Mouse (Mus musculus) ES-E14 (cell line): ENCODE measurements at regions not wholly inside any gene's neighbourhood (a gene's known extent, or its start where the extent isn't known, plus 50 kb on each side); places are given as distances from the start of the nearest gene placed in this dataset.
A peak's percentile ranks its signal among the peaks of the same experiment; 100 is the strongest.

Source experiments
- DNase-seq: peaks from one replicate; pipeline ENCODE4 v3.0.0-alpha.2; 2013; ENCODE audit warnings: low read depth, low spot score
- H3K27ac ChIP-seq: 2 replicates; pipeline ENCODE4 v1.5.1; 2012; ENCODE audit warnings: low read depth, mild to moderate bottlenecking, low read length, moderate library complexity, mixed read lengths; ENCODE audit not compliant: poor library complexity, insufficient read depth, severe bottlenecking
- H3K36me3 ChIP-seq: 2 replicates; pipeline ENCODE4 v1.6.1; 2012; ENCODE audit warnings: mild to moderate bottlenecking, low read length, moderate library complexity, mixed read lengths; ENCODE audit not compliant: control insufficient read depth, poor library complexity, insufficient read depth, severe bottlenecking
- H3K4me1 ChIP-seq, 2 experiments: fragments of 150-350 bp in 1 of 2; sonication (generic) in 1 of 2; 2 replicates each; pipeline ENCODE4 v1.6.1; 2012; ENCODE audit warnings: low read length in 2 of 2, mild to moderate bottlenecking in 1 of 2, mixed read lengths in 1 of 2; ENCODE audit not compliant: control insufficient read depth in 2 of 2, insufficient read depth in 2 of 2, poor library complexity in 1 of 2
- H3K4me3 ChIP-seq, 2 experiments: fragments of 150-350 bp in 1 of 2; sonication (generic) in 1 of 2; 2 replicates each; pipeline ENCODE4 v1.5.1; 2012; ENCODE audit warnings: low read length in 2 of 2, low read depth in 1 of 2, mild to moderate bottlenecking in 1 of 2, mixed read lengths in 1 of 2; ENCODE audit not compliant: insufficient read depth in 1 of 2, poor library complexity in 1 of 2, severe bottlenecking in 1 of 2
- H3K9ac ChIP-seq: 2 replicates; pipeline ENCODE4 v1.6.1; 2012; ENCODE audit warnings: low read depth, mild to moderate bottlenecking, low read length, mixed read lengths; ENCODE audit not compliant: poor library complexity, insufficient read depth, severe bottlenecking
- H3K9me3 ChIP-seq: fragments of 150-350 bp; sonication (generic); 2 replicates; pipeline ENCODE4 v1.6.1; 2012; ENCODE audit warnings: low read depth, mild to moderate bottlenecking, low read length; ENCODE audit not compliant: control insufficient read depth, insufficient read depth
- CHD2 ChIP-seq: IDR thresholded peaks from 2 replicates; pipeline ENCODE4 v1.6.1; 2014; ENCODE audit warnings: mild to moderate bottlenecking, low read depth, low read length, inconsistent platforms
- HCFC1 ChIP-seq: IDR thresholded peaks from 2 replicates; pipeline ENCODE4 v1.6.1; 2012; ENCODE audit warnings: low read length, inconsistent platforms, borderline replicate concordance; ENCODE audit not compliant: insufficient read depth
- MAFK ChIP-seq: IDR thresholded peaks from 2 replicates; pipeline ENCODE4 v1.6.1; 2014; ENCODE audit warnings: mild to moderate bottlenecking, low read depth, low read length, inconsistent platforms; ENCODE audit not compliant: insufficient read depth
- ZC3H11A ChIP-seq: IDR thresholded peaks from 2 replicates; pipeline ENCODE4 v1.6.1; 2012; ENCODE audit warnings: low read depth, mild to moderate bottlenecking, inconsistent platforms, low read length, borderline replicate concordance
- ZNF384 ChIP-seq: IDR thresholded peaks from 2 replicates; pipeline ENCODE4 v1.6.1; 2012; ENCODE audit warnings: low read depth, low read length, inconsistent platforms
- in situ Hi-C, 2 experiments: fragments of 600-800 bp; cut with MboI; formaldehyde crosslinking; loops; one replicate each; pipeline ENCODE4 v1.15.1; 2025; ENCODE audit warnings: low sequenced_read_pairs in 2 of 2, inconsistent platforms in 1 of 2; ENCODE audit not compliant: unreplicated experiment in 2 of 2

DNA sequence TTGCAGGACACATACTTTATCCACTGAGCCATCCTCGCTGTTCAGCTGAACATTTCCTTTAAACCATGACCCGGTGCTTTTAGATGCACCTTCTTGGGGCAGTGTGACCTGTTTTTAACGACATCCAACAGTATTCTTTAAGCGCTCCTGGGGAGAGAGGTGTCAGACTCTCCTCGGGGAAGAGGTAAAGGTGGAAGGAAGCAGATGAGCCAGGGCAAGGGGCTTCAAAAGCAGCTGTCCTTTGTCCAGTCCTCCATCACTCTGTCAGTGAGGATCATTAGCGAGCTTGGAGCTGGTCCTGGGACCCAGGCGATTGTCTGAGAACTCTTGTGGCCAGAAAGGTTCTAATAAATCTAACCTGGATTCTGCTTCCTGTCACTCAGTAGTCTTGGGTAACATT lies 72.4 kb upstream of the Lrig1 start:
- Histone ChIP-seq H3K4me1 (peaks cover 4 to 5% of the 10 kb centered on the region in 2 experiments; a peak in 2 of 4 replicates), H3K4me3 (no peak overlapping the region), H3K36me3 (no peaks in the 10 kb centered on the region), H3K27ac (no peak overlapping the region; the same call in 1 of the 2 replicates), H3K9me3 (no peaks in the 10 kb centered on the region), H3K9ac (no peak overlapping the region)
- TF ChIP-seq ZNF384 (no peak), ZC3H11A (no peak), CHD2 (no peak), HCFC1 (no peak)
- in situ Hi-C loops = no loop called here
- no peak for DNase-seq

DNA sequence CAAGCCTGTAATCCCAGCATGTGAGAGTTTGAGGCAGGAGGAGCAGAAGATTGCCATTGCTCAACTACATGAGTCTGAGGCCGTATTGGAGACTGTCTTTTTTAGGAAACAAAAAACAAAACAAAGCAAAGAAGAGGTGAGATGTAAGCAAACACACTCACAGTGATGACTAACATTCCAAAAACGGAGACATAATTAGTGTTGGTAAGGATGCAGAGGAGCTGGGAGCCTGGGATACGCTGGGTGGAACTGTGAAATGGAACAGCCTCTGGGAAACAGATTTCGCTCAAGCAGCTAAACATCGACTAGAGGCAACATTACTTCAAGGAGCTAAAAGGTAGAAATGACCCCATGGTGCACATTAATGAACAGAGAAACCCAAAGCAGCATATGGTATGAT lies 68.3 kb upstream of the Lrig1 start:
- peaks cover under 1 to 3% of the 10 kb centered on the region in 2 experiments; a peak in 1 of 4 replicates for H3K4me1 ChIP-seq
- no peak for DNase-seq
- H3K9ac ChIP-seq = no peak overlapping the region
- H3K27ac ChIP-seq = no peak overlapping the region
- no peaks in the 10 kb centered on the region for H3K9me3 ChIP-seq
- in situ Hi-C loops = no loop called here
- no peaks in the 10 kb centered on the region for H3K36me3 ChIP-seq
- no peak overlapping the region for H3K4me3 ChIP-seq
- TF ChIP-seq CHD2 (no peak), ZC3H11A (no peak), ZNF384 (no peak), HCFC1 (no peak), MAFK (no peak)

GRCm38 (mm10) chr6:94765724-94766123 lies 65.8 kb upstream of the Lrig1 start:
- DNase-seq = no peak
- Histone ChIP-seq H3K4me3 (no peak overlapping the region), H3K36me3 (no peaks in the 10 kb centered on the region), H3K4me1 (peaks cover 0 to under 1% of the 10 kb centered on the region in 2 experiments; a peak in 1 of 4 replicates), H3K9ac (no peak overlapping the region), H3K9me3 (no peaks in the 10 kb centered on the region), H3K27ac (no peak overlapping the region)
- in situ Hi-C loops = no loop called here
- TF ChIP-seq MAFK (no peak), HCFC1 (no peak), ZC3H11A (no peak), CHD2 (no peak), ZNF384 (no peak)

DNA sequence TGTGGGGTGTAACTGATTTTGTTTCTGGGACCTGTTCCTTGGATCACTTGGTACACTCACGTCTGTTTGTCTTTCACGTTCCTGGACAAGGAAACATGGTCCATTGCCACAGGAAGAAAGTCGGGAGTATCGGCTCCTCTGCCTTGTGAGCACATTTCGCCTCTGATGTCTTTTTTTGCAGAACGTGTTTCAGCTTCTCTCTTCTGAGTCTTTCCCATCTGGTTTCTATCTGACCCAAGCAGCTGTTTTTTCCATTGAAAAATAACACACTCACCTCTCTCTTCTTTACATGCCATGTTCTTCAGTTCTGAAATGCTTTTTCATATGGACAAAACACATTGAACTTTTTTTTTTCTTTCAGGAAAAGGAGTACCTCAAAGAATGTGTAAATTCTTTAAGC lies 61.4 kb upstream of the Lrig1 start:
- Histone ChIP-seq H3K9ac (no peak overlapping the region), H3K27ac (no peak overlapping the region), H3K4me1 (peaks cover 2 to 3% of the 10 kb centered on the region in 2 experiments; a peak in 3 of 4 replicates), H3K4me3 (no peak overlapping the region; a peak in 1 of 4 replicates), H3K36me3 (no peaks in the 10 kb centered on the region), H3K9me3 (no peaks in the 10 kb centered on the region)
- in situ Hi-C loops = no loop called here
- no peak for TF ChIP-seq HCFC1
- no peak for TF ChIP-seq MAFK
- no peak for TF ChIP-seq ZNF384
- TF ChIP-seq CHD2 = no peak
- no peak for TF ChIP-seq ZC3H11A
- DNase-seq = no peak

- no peaks in the 10 kb centered on the region for H3K9me3 ChIP-seq
- H3K4me1 ChIP-seq = peaks cover 4% of the 10 kb centered on the region in 2 experiments; a peak in 3 of 4 replicates
- no peak for TF ChIP-seq MAFK
- no peak for DNase-seq
- in situ Hi-C loops = no loop called here
- H3K9ac ChIP-seq = peak overlapping the region; percentile 3; the same call in 1 of the 2 replicates
- peak overlapping the region in 1 of 2 experiments; percentile 28; a peak in 2 of 4 replicates for H3K4me3 ChIP-seq
- H3K36me3 ChIP-seq = no peaks in the 10 kb centered on the region
- H3K27ac ChIP-seq = no peak overlapping the region
Observed at GRCm38 (mm10) chr6:94760629-94761111, 60.7 kb upstream of the Lrig1 start.
